Comparison of ENCODE assay signal across 3 mouse cellular contexts in the genomic region with DNA sequence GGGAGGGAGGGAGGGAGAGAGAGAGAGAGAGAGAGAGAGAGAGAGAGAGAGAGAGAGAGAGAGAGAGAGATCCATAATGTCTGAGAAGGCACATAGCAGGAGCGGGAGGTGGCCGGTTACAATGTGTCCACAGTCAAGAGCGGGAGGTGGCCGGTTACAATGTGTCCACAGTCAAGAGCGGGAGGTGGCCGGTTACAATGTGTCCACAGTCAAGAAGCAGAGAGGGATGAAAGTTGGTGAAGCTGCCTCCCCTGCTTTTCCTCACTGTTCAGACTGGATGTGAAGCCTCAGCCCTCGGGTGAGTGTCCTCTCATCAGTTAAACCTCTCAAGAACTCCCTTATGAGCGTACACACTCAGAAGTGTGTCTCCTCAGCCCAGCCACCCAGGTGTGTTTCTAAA. TPM values are rescaled to one million over a fixed set of nuclear protein-coding genes. Genes with fewer than 3 reads are reported as not detected.
"Had no signal": no experiment of that assay in that cellular context is flagged by ENCODE, and none has a peak within 500 bp of the region (broad histone marks: within the 10 kb centered on the region; RNA-seq: fewer than 3 reads in every experiment).

No protein-coding gene starts in this region.

RNA-seq across cellular contexts. Expression of a gene that starts 57.2 kb away (rescaled TPM):
- polyA plus RNA-seq: cerebellum, adult 2 months; gonadal fat pad, adult 2 months; heart, adult 2 months had no signal
